Mouse (Mus musculus) activated CD4-positive, CD25-positive, alpha-beta regulatory T cell, adult 9 weeks (primary cell): ENCODE measurements around the gene Slc22a30. TPM values are rescaled to one million over a fixed set of nuclear protein-coding genes. Genes with fewer than 3 reads are reported as not detected.

Experiments used
- polyA plus RNA-seq: library from polyadenylated mRNA; unstranded; fragments of 100-300 nt; shearing (Covaris generic); gene quantifications from one replicate; pipeline ENCODE4 v1.2.1, GENCODE M21; 2017

Slc22a30 gene
- polyA plus RNA-seq: not detected

DNA sequence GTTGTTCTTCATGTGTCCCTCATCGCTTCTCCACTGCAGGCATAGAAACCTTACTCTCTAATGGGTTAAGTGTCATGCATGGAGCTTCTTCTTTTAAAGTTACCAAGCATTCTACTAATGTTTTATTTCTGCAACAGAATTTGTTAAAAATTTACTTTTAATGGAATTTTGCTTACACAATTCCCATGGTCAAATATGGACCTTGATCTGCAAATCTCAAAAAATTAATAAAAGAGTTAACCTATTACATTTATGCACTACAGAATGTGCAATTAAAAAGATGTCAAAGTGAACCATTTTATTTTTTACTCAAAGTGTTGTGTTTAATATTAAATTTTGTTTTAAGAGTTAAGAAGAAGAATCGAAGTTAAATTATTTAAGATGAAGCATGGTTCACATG is at the start of gene Slc22a30:
TSS of gene Slc22a30 (minus strand) at position 101 of the 400 bp plus-strand sequence.

Other genes starting within 250 kb of the Slc22a30 start
- not detected for gene Slc22a29, start 186.2 kb downstream of the Slc22a30 start, polyA plus RNA-seq
- gene Slc22a8, start 186.1 kb upstream of the Slc22a30 start, polyA plus RNA-seq: not detected
- not detected for gene Slc22a6, start 212.9 kb upstream of the Slc22a30 start, polyA plus RNA-seq